Mouse (Mus musculus): ENCODE measurements at regions not wholly inside any gene's neighbourhood (a gene's known extent, or its start where the extent isn't known, plus 50 kb on each side); places are given as distances from the start of the nearest gene placed in this dataset.

DNA sequence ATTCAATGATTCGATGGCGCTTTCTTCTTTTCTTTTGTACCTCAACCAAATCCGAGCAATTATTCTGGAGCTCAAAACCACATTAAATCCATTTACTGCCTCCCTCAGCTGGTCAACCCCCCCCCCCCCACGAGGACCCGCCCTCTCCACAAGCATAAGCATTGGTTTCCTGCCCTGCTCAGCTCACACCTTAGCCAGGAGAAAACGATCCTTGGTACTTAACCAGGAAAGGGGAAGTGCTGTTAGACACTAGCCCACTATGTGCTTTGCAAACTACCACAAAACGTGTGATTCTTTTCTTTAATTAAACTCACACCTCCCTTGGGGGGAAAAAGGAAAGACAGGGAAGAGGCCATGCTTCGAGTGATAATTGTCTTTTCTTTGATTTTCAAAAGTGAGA lies 169.8 kb downstream of the Arrdc4 start:
- no peak for DNase-seq (ENCODE audit: low spot score in 2 of 2)

- no peak for DNase-seq (ENCODE audit: low spot score in 2 of 2)
These were observed 177.7 kb downstream of the Arrdc4 start for GRCm38 (mm10) chr7:68571315-68571714.

GRCm38 (mm10) chr7:68568127-68568510 lies 180.9 kb downstream of the Arrdc4 start:
- no peak for DNase-seq (ENCODE audit: low spot score in 2 of 2)

- no peak for DNase-seq (ENCODE audit: low spot score in 2 of 2)
These were observed 181.5 kb downstream of the Arrdc4 start for GRCm38 (mm10) chr7:68567452-68568126.

- no peak for DNase-seq (ENCODE audit: low spot score in 2 of 2)
These were observed 189.3 kb downstream of the Arrdc4 start for GRCm38 (mm10) chr7:68559440-68560343.

DNA sequence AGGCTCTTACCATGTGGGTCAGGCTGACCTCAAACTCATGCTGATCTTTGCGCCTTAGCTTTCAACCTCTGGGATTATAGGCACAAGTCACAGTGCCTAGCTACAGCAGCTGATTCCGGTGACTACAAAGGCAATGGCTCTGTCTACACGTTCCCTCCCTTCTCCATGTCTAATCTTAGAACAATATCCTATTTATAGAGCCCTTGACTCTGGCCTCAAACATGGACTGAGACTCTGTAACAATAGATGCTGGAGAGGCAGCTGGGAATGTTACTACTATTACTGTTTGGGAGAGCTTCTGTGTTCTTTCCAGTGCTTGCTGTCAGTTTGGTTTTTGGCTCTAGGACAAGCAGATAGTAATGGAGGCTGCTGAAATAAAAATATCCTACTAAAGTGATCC lies 198.7 kb downstream of the Arrdc4 start:
- DNase-seq (ENCODE audit: low spot score in 2 of 2): no peak

GRCm38 (mm10) chr7:68548176-68548575 lies 200.9 kb downstream of the Arrdc4 start:
- no peak for DNase-seq (ENCODE audit: low spot score in 2 of 2)

DNA sequence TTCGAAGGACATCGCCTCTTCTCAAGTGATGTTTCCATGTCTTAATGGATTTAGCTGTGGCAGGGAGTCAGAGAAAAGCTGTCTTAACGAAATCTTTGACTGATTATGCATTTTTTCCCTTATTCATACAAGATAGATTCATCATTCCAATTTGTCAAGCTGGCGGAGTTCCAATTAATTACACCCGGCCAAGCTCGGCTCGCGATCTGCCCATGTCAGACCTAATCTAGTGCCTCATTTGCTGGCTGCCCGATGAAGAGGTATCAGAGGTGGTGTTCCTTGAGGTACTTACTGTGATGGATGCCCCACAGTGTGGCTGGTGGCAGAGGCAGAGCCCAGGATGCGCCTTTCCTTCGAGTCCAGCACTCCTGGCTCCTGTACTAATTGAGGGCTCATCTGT lies 204.9 kb downstream of the Arrdc4 start:
- DNase-seq (ENCODE audit: low spot score in 2 of 2): no peak

DNA sequence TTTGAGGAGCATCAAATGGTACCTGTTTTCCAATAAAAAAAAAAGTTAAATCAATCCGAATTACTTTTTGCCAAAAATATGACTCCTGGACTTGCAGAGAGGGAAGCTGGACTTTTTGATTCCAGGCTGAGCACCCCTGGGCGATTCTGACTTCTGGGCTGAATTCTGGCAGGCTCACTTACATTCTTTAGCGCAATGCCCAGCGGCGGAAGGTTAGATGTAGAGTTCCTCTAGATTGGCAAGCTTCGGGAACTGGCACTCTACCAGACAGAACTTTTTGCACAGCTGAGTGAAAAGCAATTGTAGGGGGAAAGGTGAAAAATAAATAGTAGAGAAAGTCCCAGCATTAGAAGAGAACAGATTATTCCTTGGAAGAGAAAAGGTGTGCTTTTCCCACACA lies 235.5 kb downstream of the Fam169b start:
- DNase-seq (ENCODE audit: low spot score in 2 of 2): no peak

DNA sequence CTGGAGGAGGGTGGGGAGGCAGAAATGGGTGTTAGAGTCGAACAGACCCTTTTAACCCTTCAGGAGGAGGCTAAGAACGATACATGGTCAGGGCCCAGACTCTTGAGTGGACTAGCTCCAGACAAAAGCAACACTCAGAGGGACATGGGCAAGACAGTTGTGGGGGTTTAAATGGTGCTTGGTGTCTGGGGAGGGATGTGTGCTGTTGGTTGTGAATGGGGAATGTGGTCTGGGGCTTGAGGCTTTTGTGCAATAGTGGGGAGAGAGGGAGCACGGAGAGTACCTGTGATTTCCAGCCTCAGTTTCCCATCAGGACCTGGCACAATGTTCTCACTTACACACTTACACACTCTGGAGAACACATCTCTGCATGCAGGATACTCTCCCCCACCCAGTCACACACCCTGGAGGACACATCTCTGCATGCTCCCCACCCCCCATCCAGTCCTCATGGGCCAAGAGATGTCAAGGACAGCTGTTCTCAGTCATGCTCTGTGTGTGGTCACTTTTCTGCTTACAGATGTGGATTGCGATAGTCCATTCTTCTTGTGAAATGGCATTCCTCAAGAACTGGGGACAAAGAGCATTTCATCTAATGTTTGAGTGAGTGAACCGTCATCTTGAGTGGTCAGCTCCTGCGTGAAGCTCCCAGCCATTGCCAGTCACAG lies 217.6 kb downstream of the Fam169b start:
- DNase-seq (ENCODE audit: low spot score in 2 of 2): no peak

DNA sequence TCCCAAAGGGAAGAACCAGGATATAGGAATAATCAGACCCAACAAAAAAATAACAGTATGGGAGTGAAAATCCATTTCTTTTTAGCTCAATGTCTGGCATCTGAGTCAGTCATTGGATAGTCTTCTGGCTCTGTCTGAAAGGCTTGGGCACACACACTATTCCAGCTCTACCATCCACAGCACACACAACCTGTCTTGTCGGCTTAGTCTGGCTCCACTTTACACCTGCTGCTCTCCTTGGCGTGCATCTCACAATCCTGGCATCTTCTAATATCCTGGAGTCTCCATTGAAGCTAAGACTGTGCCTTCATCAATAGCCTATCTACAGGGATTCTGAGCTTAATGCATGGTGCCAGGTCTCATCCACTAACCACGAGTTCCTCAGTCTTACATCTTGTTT lies 213.0 kb downstream of the Fam169b start:
- DNase-seq (ENCODE audit: low spot score in 2 of 2): no peak

DNA sequence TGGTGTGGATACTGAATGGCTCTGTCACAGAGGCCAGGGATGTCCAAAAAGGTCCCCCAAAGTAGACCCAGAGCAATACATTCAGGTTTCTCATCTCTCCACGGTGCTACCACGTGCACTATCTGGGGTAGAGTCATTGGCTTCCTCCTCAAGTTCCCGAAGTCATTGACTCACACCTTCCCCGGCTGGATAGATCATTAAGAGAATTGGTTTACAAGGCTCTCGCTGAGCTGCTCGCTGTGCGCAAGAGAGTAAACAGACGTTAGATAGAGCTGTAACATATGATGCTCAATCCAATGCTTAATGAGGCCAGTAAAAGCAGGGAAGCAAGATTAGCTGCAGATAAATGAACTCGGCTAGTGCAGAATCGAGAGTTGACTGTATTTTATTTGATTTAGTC lies 208.9 kb downstream of the Fam169b start:
- DNase-seq (ENCODE audit: low spot score in 2 of 2): no peak

DNA sequence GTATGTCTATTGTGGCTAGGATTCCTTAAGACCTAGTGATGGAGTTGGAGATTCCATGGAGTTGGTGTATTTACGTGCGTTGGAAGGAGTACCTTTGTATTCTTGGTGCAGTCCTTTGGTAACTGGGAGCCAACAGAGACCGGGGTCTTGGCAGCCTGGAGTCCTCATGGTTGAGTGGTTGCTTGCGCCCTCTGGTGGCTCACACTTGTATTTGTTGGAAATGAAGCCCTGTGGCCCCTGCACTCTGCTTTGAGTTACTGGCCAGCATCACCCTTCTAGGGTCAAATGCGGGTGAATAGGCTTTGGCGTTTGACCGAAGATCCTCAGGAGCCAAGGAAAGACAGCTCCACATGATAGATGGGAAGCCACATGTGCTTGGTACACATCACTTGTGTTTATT lies 207.1 kb downstream of the Fam169b start:
- peak in 1 of 2 experiments; percentile 12 for DNase-seq (ENCODE audit: low spot score in 2 of 2)

DNA sequence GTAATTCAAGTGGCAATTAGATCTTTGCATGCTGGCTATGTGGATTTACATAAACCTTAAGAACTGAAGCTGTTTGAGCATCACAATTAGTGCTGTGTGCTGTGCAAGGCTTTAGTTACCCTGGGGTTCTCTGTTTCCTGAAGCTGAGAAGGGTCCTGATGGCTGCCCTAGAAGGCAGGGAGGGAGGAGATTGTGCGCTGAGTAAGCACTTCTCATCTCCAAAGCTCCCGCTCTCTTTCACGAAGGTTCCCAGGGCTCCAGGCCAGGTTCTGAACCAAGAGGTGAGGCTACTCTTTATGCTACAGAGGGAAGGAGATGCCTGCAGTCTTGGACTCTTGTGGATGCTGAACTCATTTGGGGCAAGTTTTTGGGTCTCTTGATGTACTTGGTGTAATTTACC lies 206.7 kb downstream of the Fam169b start:
- DNase-seq (ENCODE audit: low spot score in 2 of 2): no peak

- no peak for DNase-seq (ENCODE audit: low spot score in 2 of 2)
These were observed 204.4 kb downstream of the Fam169b start for GRCm38 (mm10) chr7:68478044-68478443.

DNA sequence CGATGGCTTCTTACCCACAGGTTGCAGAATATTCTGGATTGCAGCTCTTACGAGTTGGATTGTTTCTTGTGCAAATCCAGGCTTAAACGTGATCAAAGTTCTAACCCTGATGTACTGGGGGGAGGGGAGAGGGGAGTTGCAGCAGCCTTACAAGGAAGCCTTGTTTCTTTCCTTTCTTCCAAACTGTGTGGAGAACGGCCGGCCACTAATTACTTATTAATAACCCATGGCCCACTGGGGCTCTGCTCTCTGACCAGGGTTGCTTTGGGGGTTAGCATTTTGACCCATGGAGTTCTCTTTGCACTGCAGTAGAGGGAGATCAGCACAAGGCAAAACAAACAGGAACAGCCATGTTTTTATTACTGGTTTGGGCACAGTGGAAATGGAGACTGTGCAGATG lies 199.2 kb downstream of the Fam169b start:
- no peak for DNase-seq (ENCODE audit: low spot score in 2 of 2)

DNA sequence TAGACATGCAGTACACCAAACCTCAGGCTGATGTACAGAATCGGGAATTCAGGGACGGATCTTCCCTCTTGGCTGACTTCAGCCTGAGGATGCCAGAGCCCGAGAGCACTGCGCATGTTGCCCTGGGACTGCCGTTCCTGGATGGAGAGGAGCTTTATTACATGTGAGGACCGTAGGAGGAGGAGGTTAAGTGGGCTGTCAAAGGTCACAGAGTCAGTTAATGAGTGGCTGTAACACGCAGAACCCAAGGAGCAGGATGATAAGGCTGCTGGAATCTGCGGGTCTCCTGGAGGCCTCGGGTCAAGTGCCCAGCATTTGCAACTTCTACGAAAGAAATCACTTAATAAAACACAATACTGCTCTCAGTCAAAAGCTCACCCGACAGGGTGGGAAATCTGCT lies 197.3 kb downstream of the Fam169b start:
- no peak for DNase-seq (ENCODE audit: low spot score in 2 of 2)

- no peak for DNase-seq (ENCODE audit: low spot score in 2 of 2)
These were observed 194.9 kb downstream of the Fam169b start for GRCm38 (mm10) chr7:68468574-68468973.

DNA sequence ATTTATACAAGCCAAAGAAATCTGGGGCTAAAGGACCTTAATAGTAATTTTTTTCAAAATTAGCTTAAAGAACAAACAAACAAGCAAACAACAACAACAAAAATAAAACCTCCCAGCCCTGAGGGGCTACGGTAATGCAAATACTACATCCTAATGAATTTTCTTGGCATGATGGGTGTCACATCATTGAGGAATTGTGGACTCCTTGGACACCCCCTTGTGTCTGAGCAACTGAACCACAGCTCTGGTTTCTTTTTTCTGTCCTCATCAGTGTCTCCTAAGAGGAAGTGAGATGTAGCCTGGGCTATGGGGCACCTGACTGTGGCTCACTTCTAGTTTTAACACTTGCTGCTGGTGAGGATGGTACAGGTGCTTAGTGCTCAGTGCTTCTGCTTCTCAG lies 184.2 kb downstream of the Fam169b start:
- DNase-seq (ENCODE audit: low spot score in 2 of 2): no peak

- DNase-seq (ENCODE audit: low spot score in 2 of 2): no peak
These were observed 181.8 kb downstream of the Fam169b start for GRCm38 (mm10) chr7:68455451-68455850.

DNA sequence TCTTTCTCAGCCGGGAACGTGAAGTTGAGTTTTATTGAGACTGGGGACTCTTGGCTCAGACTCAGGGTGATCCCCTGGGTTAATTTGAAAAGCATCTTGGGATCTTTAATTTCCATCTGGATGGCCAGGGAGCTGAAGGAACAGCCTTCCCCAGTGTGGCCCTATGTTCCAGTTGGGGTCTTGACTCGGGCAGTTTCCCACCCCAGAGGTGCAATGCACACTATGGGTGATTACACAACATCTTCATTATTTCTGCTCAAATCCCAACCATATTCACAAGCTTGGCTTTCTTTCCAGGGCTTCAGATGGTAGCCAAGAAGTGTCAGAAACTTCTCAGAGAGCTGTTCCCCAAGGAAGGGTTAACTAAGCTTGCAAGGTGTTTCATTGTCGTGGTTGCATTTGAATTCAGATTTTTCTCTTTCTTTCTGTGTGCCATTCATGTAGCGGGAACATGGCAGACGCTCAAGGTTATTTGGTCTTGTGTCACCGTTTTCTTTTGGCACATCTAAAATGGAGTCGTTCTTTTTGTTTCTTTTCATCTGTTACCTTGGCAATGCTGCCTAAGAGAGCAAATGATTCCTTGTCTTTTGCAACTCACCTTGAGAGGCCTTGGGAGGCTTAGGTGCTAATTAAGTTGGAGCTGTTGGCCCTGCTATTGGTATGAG lies 179.5 kb downstream of the Fam169b start:
- no peak for DNase-seq (ENCODE audit: low spot score in 2 of 2)

DNA sequence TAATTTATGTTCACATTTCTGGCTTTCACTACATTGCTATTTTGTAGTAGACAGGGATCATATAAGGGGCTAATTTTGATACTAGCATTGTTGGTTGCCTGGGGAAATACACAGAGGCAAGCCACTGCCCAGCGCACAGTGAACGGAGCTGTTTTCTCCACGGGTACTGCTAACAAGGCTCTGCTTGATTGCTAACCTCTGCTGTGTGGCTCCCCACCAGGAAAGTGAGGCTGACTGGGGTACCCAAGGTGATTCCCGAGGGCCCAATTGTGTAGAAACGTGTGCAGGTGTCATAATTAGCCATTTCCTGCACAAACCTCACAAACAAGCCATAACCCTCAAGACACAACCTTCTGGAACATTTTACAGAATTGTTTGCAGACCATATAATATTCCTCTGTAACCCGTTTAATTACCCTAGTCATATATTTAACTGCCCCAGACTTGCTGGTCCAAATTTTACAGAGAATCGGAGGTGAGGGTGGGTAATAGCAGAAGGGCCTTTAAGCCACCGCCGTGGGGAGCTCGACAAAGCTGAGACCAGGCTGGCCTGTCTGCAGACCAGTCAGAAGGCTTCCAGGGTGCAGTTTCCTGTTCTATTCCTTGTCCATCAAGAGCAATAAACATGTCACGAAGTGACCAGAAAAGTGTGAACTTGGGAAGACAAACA lies 170.9 kb downstream of the Fam169b start:
- DNase-seq (ENCODE audit: low spot score in 2 of 2): no peak
